Mouse (Mus musculus) megakaryocyte, embryonic 14.5 days (primary cell): Measurements from ENCODE around the gene Apc2.

Source experiments
- FLI1 ChIP-seq: IDR thresholded peaks from 2 replicates; pipeline ENCODE4 v1.6.1; 2012; ENCODE audit warnings: low read length, inconsistent platforms, mixed read lengths
- GATA1 ChIP-seq: IDR thresholded peaks from 3 replicates; pipeline ENCODE4 v1.6.1; 2012; ENCODE audit warnings: mixed read lengths, low read length, inconsistent platforms, borderline replicate concordance

- TF ChIP-seq GATA1 (0 out of 3 replicates have a peak, but pooled peaks have one; percentile 11), FLI1 (no peak)
These were observed 31.2 kb upstream of the Apc2 start for GRCm38 (mm10) chr10:80264341-80265148.
